Mouse (Mus musculus) hindbrain, postnatal 0 days (tissue): ENCODE measurements around the gene Nmur1. TPM values are rescaled to one million over a fixed set of nuclear protein-coding genes. Genes with fewer than 3 reads are reported as not detected.

Experiments
- ATAC-seq: fragments of 200-750 bp; cut with Nextera tagmentation; 2 replicates; pipeline ENCODE4 v1.8.0; 2017; ENCODE audit warnings: mild to moderate bottlenecking, moderate TSS enrichment, moderate library complexity
- DNase-seq: peaks from one replicate; pipeline ENCODE4 v3.0.0-alpha.2; 2015; ENCODE audit warnings: low spot score
- H3K27ac ChIP-seq: fragments of 300-500 bp; sonication (generic); 2 replicates; pipeline ENCODE4 v1.5.1; 2014; ENCODE audit warnings: mild to moderate bottlenecking
- H3K27me3 ChIP-seq: fragments of 300-500 bp; sonication (generic); 2 replicates; pipeline ENCODE4 v1.6.1; 2014; ENCODE audit warnings: low read length, mixed read lengths; ENCODE audit not compliant: insufficient read depth
- H3K36me3 ChIP-seq: fragments of 300-500 bp; sonication (generic); 2 replicates; pipeline ENCODE4 v1.6.1; 2014; ENCODE audit warnings: low read length, mixed read lengths; ENCODE audit not compliant: insufficient read depth
- H3K4me1 ChIP-seq: fragments of 300-500 bp; sonication (generic); 2 replicates; pipeline ENCODE4 v1.6.1; 2014; ENCODE audit warnings: antibody characterized with exemption, low read length, mixed read lengths; ENCODE audit not compliant: insufficient read depth
- H3K4me2 ChIP-seq: fragments of 300-500 bp; sonication (generic); 2 replicates; pipeline ENCODE4 v1.6.1; 2014; ENCODE audit warnings: low read depth, mild to moderate bottlenecking, low read length, moderate library complexity, mixed read lengths
- H3K4me3 ChIP-seq: fragments of 300-500 bp; sonication (generic); 2 replicates; pipeline ENCODE4 v1.5.1; 2014; ENCODE audit warnings: low read length
- H3K9ac ChIP-seq: fragments of 300-500 bp; sonication (generic); replicated peaks from 2 replicates; pipeline ENCODE4 v1.6.1; 2014; ENCODE audit warnings: mild to moderate bottlenecking, low read length, moderate library complexity, mixed read lengths
- H3K9me3 ChIP-seq: fragments of 300-500 bp; sonication (generic); 2 replicates; pipeline ENCODE4 v1.6.1; 2016; ENCODE audit warnings: low read length, mixed read lengths
- CTCF ChIP-seq: IDR thresholded peaks from 2 replicates; pipeline ENCODE4 v1.5.1; 2016; ENCODE audit warnings: antibody characterized with exemption, control low read depth, low read depth
- WGBS: fragments of 180-500 bp; shearing (Covaris S2); extraction: QIAGEN DNeasy Blood & Tissue Kit; methylation state at CpG from one replicate; pipeline ENCODE4 v1.1.7; 2014; 5-methylcytosine and 5-hydroxymethylcytosine counted together
- polyA plus RNA-seq: library from polyadenylated mRNA; unstranded; fragments of >200 nt; fragmentation: Nextera tagmentation; extraction: Ambion mirVana; gene quantifications from 2 replicates; pipeline ENCODE4 v1.2.1, GENCODE M21; 2015
- total RNA-seq: library from RNA; depleted of rRNA; stranded (reverse); fragments of >200 nt; gene quantifications from 2 replicates; pipeline ENCODE4 v1.2.3, GENCODE M21; 2014

The Nmur1 gene
- total and polyA plus RNA-seq, 2 experiments from 2014 or later = 0.16 to 0.24 TPM

DNA sequence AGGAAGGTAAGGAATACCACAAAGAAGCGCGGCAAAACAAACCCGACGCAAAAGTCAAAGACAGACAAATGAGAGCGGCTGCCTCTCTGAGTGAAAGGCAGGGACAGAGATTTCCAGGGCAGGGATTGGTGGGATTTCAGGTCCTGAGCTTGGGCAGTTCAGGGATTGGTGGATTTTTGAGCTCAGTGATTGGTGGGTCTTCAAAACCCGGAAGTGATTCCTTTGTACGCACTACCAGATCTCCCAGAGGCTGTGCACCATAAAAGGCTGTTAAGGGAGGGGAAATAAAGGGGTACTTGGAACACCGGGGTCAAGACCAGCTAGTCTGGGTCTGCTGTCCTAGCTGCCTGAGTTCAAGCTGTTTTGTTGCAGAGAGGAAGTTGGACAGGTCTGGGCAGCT, 41.4 kb upstream of the Nmur1 start:
- Histone ChIP-seq H3K36me3 (no peaks in the 10 kb centered on the region), H3K4me3 (no peak overlapping the region), H3K4me1 (peaks cover 6% of the 10 kb centered on the region; the same call in 1 of the 2 replicates), H3K4me2 (no peak overlapping the region), H3K9ac (no peak overlapping the region), H3K27me3 (no peaks in the 10 kb centered on the region), H3K27ac (no peak overlapping the region), H3K9me3 (no peaks in the 10 kb centered on the region)
- WGBS = 95% methylated on average over 8 of the region's 8 CpGs
- no peak for ATAC-seq
- no peak for TF ChIP-seq CTCF
- no peak for DNase-seq

DNA sequence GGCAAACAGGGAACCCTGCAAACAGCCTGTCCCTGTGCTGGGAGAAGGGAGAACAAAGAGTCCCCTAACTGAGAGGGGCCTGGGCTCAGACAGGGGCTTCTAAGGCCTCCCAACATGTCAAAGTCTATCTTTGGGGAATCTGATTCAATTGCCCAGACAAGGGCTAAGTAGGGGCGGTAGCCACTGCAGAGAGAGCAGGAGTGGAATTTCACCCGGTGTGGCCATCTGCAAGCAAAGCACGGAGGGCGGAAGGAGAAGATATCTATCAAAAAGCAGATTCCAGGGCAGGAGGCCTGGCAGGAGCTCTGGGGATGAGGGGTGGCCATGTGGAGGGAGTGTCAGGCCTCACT, 38.8 kb upstream of the Nmur1 start:
- ATAC-seq = peak; percentile 38; the same call in 1 of the 2 replicates
- WGBS = 37% methylated on average over 4 of the region's 4 CpGs

DNA sequence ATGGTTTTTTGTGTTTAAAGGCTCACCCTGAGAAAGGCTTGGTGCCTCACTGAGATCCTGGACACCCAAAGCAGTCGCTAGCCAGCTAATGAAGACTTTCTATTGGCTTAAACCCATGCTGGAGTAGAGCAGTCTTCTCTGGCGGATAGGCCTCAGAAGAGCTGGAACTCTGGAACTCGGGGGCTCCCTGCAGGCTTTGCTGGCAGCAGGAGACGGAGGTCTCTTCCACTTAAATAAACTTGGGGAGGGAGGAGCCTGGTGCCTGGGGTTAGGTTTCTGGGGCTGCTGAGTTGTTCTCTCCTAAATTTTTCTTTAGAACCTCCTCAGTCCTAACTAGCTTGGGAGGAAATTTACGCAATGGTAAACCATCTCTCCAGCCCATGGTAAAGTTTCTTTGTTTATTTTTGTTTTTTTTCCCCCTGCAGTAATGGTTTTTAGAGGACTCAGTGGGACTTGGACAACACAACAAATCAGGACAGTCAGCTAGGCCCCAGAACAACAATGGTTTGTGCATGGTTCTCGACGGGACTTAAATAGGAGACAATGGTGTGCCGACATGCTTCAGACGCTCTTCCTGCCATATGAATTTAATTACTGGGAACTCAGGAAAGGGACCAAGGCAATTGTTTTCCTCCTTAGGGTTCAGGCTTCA, 38.3 kb upstream of the Nmur1 start:
- ATAC-seq (peak; percentile 62), DNase-seq (peak; percentile 19)
- Histone ChIP-seq H3K4me2 (no peak overlapping the region), H3K27me3 (no peaks in the 10 kb centered on the region), H3K4me3 (no peak overlapping the region), H3K27ac (peak overlapping the region; percentile 52; the same call in 1 of the 2 replicates), H3K36me3 (no peaks in the 10 kb centered on the region), H3K9ac (no peak overlapping the region), H3K9me3 (no peaks in the 10 kb centered on the region), H3K4me1 (no peaks in the 10 kb centered on the region)
- no peak for TF ChIP-seq CTCF
- 16% methylated on average over 9 of the region's 9 CpGs for WGBS

More for the DNA sequence above, 38.8 kb upstream of the Nmur1 start:
- H3K36me3 ChIP-seq = no peaks in the 10 kb centered on the region
- peak overlapping the region; percentile 52; the same call in 1 of the 2 replicates for H3K27ac ChIP-seq
- H3K4me3 ChIP-seq = no peak overlapping the region
- no peak for TF ChIP-seq CTCF
- H3K27me3 ChIP-seq = no peaks in the 10 kb centered on the region
- no peak overlapping the region for H3K9ac ChIP-seq
- no peaks in the 10 kb centered on the region for H3K4me1 ChIP-seq
- H3K9me3 ChIP-seq = no peaks in the 10 kb centered on the region
- no peak for DNase-seq
- H3K4me2 ChIP-seq = no peak overlapping the region

DNA sequence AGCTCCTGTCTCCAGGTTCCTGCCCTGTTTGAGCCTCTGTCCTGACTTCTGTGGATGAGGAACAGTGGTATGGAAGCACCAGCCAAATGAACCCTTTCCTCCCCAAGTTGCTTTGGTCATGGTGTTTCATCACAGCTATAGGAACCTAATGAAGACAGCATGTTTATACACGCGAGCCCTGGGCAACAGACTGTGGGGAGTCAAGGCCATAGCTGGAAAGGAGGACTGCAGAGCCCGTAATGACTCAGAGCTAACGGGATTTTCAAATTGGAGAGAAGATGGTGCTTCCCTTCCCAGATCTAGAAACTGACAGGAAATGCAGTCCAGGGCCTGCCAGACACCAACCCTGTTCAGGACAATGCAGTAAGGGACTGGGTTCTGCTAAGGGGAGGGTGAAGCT, 33.3 kb upstream of the Nmur1 start:
- ATAC-seq = no peak
- WGBS = 82% methylated on average over 4 of the region's 4 CpGs

DNA sequence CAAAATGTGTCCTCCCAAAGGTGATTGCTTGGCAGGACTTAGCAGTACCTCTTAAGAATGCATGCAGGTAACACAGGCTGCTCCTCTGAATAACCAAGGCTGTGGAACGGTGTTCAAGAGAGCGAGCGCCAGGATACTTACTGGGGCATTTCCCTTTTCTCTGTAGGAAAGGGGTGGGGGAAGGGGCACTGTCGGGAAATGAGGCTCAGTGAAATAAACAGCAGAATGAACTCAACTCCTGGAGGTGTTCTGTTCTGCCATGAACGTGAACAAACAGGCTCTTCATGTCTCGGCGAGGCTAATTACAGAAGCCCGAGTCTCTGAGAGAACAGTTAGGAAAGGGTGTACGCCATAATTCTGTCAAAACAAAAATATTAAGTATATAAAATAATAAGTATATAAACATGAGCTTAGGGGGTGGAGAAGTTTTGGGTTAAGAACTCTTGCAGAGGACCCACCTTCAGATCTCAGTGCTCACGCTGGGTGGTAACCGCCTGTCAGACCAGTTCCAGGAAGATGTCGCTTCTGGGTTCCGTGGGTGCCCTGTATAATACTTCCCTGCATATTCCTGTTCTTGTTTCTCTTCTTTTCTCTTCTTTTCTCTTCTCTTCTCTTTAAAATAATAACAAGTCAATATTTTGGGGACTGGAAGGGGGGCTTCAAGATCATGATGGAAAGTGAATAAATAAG, 31.0 kb upstream of the Nmur1 start:
- Histone ChIP-seq H3K4me1 (no peaks in the 10 kb centered on the region), H3K36me3 (no peaks in the 10 kb centered on the region), H3K4me3 (no peak overlapping the region), H3K9me3 (no peaks in the 10 kb centered on the region), H3K27ac (no peak overlapping the region), H3K9ac (no peak overlapping the region), H3K27me3 (no peaks in the 10 kb centered on the region), H3K4me2 (no peak overlapping the region)
- TF ChIP-seq CTCF = no peak
- 67% methylated on average over 13 of the region's 13 CpGs for WGBS
- DNase-seq = no peak
- no peak for ATAC-seq

More for the DNA sequence above, 33.3 kb upstream of the Nmur1 start:
- H3K4me1 ChIP-seq = no peaks in the 10 kb centered on the region
- H3K27me3 ChIP-seq = no peaks in the 10 kb centered on the region
- H3K4me3 ChIP-seq = no peak overlapping the region
- H3K9me3 ChIP-seq = no peaks in the 10 kb centered on the region
- no peak overlapping the region for H3K4me2 ChIP-seq
- no peak overlapping the region for H3K27ac ChIP-seq
- H3K9ac ChIP-seq = no peak overlapping the region
- no peak for DNase-seq
- TF ChIP-seq CTCF = no peak
- H3K36me3 ChIP-seq = no peaks in the 10 kb centered on the region

DNA sequence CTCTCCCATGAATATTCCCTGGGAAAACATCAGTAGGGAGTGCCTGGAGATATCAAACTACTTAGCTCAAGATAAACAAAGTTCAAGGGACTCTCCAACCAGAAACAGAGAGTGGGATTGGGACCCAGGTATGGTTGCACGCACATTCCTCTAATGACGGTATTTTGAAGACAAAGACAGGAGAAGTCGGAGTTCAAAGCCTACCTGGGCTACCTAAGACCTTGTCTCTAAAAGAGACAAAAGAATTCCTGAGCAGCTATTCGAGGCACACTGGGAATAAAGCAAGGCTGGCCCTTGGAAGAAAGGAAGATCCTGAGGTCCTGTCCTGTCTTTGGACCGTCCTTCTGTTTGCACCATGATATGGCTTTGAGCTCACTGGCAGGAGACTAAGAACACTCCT, 26.7 kb upstream of the Nmur1 start:
- no peak for TF ChIP-seq CTCF
- 67% methylated on average over 5 of the region's 5 CpGs for WGBS

DNA sequence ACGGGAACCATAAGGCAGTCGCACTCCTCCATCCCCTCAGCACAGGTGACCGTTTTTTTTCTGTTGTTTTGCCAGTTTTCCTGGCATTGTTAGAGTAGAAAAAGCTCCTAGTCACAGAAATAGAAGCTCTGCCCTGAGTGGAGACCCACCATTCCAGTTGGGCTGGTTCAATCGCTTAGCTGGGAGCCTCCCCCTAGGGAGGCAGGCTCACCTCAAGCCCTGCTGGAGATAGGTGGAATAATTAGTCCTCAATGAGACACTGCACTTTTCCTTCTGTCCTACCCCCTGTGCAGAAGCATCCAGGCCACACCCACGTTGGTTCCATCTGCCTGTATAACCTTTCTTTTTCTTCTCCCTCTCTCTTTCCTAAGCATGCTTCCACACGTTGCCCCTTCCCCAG, 23.9 kb upstream of the Nmur1 start:
- no peak overlapping the region for H3K4me2 ChIP-seq
- DNase-seq (no peak), ATAC-seq (no peak)
- no peaks in the 10 kb centered on the region for H3K9me3 ChIP-seq
- H3K4me1 ChIP-seq = 0 out of 2 replicates have a peak, but pooled peaks cover 2% of the 10 kb centered on the region
- H3K27ac ChIP-seq = no peak overlapping the region
- H3K36me3 ChIP-seq = no peaks in the 10 kb centered on the region
- H3K9ac ChIP-seq = no peak overlapping the region
- no peak overlapping the region for H3K4me3 ChIP-seq
- WGBS = 45% methylated on average over 6 of the region's 6 CpGs
- H3K27me3 ChIP-seq = no peaks in the 10 kb centered on the region
- TF ChIP-seq CTCF = no peak

More for the DNA sequence above, 26.7 kb upstream of the Nmur1 start:
- no peaks in the 10 kb centered on the region for H3K9me3 ChIP-seq
- H3K4me3 ChIP-seq = no peak overlapping the region
- no peaks in the 10 kb centered on the region for H3K36me3 ChIP-seq
- no peak overlapping the region for H3K27ac ChIP-seq
- DNase-seq = no peak
- 0 out of 2 replicates have a peak, but pooled peaks cover under 1% of the 10 kb centered on the region for H3K4me1 ChIP-seq
- no peak overlapping the region for H3K4me2 ChIP-seq
- no peaks in the 10 kb centered on the region for H3K27me3 ChIP-seq
- H3K9ac ChIP-seq = no peak overlapping the region
- no peak for ATAC-seq
